Mouse (Mus musculus) left cerebral cortex, adult 18-20 months (tissue): ENCODE results near the gene Atp2a2. TPM values are rescaled to one million over a fixed set of nuclear protein-coding genes. Genes with fewer than 3 reads are reported as not detected.

Source experiments
- DNase-seq, 2 experiments: peaks; one replicate each; pipeline ENCODE4 v3.0.0; 2021 to 2022; ENCODE audit warnings: low spot score in 2 of 2, mixed read lengths in 1 of 2
- total RNA-seq, 2 experiments: library from RNA; stranded (reverse); gene quantifications; 2 replicates each; pipeline ENCODE4 v1.2.3; 2021

Atp2a2 gene
- total RNA-seq, 2 experiments from 2014 or later, result 672 to 715 TPM

DNA sequence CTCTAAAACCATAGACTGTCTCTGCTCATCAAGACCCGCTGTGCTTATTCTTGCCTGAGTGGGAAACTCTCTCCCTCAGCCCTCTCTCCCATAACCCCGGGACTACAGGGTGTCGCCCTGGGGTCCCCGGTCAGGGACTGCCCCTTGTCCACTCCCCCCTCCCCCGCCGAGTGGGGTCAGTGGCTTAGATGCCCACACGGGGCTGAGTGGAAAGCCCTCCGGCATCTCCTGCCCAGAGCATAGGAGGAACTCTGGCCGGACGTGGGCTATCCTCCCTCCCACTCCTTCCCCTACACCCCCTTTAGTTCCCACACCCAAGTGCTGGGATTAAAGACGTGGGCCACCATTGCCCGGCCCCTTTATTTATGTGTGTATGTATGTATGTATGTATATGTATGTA, 86.6 kb downstream of the Atp2a2 start:
- no peak for DNase-seq

- no peak for DNase-seq
Measured at GRCm38 (mm10) chr5:122414351-122414750, 87.7 kb downstream of the Atp2a2 start.

GRCm38 (mm10) chr5:122412826-122413225, 89.2 kb downstream of the Atp2a2 start:
- no peak for DNase-seq

- no peak for DNase-seq
Measured at GRCm38 (mm10) chr5:122411892-122412291, 90.1 kb downstream of the Atp2a2 start.

DNA sequence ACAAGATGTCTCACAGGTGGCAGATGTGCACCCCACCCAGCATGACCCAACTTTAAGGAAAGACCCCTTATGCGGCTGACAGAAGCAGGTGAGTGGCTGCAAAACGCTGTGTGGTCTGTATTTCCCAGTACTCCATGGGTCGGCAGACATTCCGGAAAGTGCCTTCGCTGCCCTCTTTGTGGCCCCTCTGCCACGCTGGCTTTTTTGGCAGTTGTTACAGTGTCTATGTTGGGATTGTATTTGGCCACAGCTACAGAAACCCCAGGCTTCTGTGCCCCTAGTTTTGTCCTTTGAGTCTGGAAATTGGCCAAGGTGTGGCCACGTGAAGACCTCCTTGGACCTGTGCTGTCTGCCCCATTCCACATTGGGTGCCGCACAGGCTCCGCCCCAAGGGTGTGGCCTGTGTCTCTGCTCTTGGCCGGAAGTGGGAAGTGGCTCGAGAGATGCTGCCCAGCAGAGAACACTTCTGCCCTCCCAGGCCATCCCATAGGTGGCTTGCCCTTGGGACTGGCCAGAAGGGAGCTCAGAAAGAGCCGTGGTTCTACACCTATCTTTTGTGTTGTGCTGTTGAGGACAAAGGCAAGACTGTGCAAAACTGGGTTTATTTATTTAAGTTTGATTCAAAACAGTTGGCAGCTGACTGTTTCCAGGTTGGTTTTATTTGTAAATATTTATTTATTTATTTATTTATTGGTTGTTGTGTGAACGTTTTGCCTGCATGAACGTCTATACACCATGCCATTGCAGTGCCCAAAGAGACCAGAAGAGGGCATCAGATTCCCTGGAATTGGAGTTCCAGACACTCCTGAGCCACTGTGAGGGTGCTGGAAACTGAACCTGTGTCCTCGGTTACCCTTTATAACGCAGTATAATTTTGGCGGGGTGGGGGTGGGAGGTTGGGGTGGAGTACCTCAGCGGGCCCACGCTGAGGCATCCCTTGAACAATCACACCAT, 92.1 kb downstream of the Atp2a2 start:
- DNase-seq, result no peak

- DNase-seq, result no peak
Measured at GRCm38 (mm10) chr5:122405537-122405936, 96.5 kb downstream of the Atp2a2 start.

Other genes starting within 250 kb of the Atp2a2 start
- gene Tctn1, start 237.8 kb downstream of the Atp2a2 start, total RNA-seq, result 10 to 100 TPM; 10.3 to 14.6 TPM
- 10 to 100 TPM; 42.0 to 50.5 TPM for gene Pptc7, start 217.9 kb downstream of the Atp2a2 start, total RNA-seq
- 1 to 10 TPM; 2.5 to 4.0 TPM for gene Rad9b, start 148.0 kb downstream of the Atp2a2 start, total RNA-seq
- 100 to 1,000 TPM; 181 to 216 TPM for gene Vps29, start 147.9 kb downstream of the Atp2a2 start, total RNA-seq
- gene Gpn3, start 130.3 kb downstream of the Atp2a2 start, total RNA-seq, result 10 to 100 TPM; 24.9 to 27.6 TPM
- 10 to 100 TPM; 67.8 to 75.3 TPM for gene Fam216a, start 129.9 kb downstream of the Atp2a2 start, total RNA-seq
- gene Arpc3, start 110.3 kb downstream of the Atp2a2 start, total RNA-seq, result 100 to 1,000 TPM; 194 to 229 TPM
- 10 to 100 TPM; 32.2 to 35.0 TPM for gene Anapc7, start 80.5 kb downstream of the Atp2a2 start, total RNA-seq
- gene Ift81, start 112.3 kb upstream of the Atp2a2 start, total RNA-seq, result 10 to 100 TPM; 50.6 to 53.3 TPM
- gene P2rx7, start 141.7 kb upstream of the Atp2a2 start, total RNA-seq, result 1 to 10 TPM; 7.2 to 7.7 TPM
- 10 to 100 TPM; 19.1 to 20.7 TPM for gene P2rx4, start 205.3 kb upstream of the Atp2a2 start, total RNA-seq